Mouse (Mus musculus): ENCODE results near the gene Klk1b3. TPM values are rescaled to one million over a fixed set of nuclear protein-coding genes. Genes with fewer than 3 reads are reported as not detected.

Gene Klk1b3
- polyA plus RNA-seq, 1 experiment, result not detected

- Histone ChIP-seq H3K36me3 (ENCODE audit: control insufficient read depth, insufficient read depth) (no peaks in the 10 kb centered on the region), H3K79me2 (ENCODE audit: control insufficient read depth, insufficient read depth) (peaks cover 4% of the 10 kb centered on the region), H3K79me3 (ENCODE audit: low read depth) (no peaks in the 10 kb centered on the region), H3K27me3 (ENCODE audit: control insufficient read depth, insufficient read depth, insufficient read length) (peaks cover 21% of the 10 kb centered on the region), H3ac (ENCODE audit: control insufficient read depth, insufficient read length, low read depth) (no peak overlapping the region), H3K4me3 (ENCODE audit: insufficient read depth, poor library complexity, severe bottlenecking) (no peak overlapping the region)
- TF ChIP-seq CTCF (IDR thresholded peaks at IDR 0.05; ENCODE audit: control insufficient read depth, insufficient read depth, insufficient read length) (no peak), MAX (IDR thresholded peaks at IDR 0.05) (no peak), CEBPB (IDR thresholded peaks at IDR 0.05; ENCODE audit: low read depth) (no peak), FOSL1 (IDR thresholded peaks at IDR 0.05; ENCODE audit: insufficient read depth, low read length, poor library complexity, severe bottlenecking) (no peak), MYOD1 (IDR thresholded peaks at IDR 0.05; ENCODE audit: control insufficient read depth, insufficient read length, low read depth) (no peak), USF1 (IDR thresholded peaks at IDR 0.05; ENCODE audit: low read depth) (no peak), MYOG (IDR thresholded peaks at IDR 0.05; ENCODE audit: control insufficient read depth, extremely low read depth, insufficient read length) (no peak)
These were observed 42.7 kb downstream of the Klk1b3 start for GRCm38 (mm10) chr7:44240712-44241111.

- no peak overlapping the region for H3K4me3 ChIP-seq (ENCODE audit: insufficient read depth, poor library complexity, severe bottlenecking)
- peaks cover 18% of the 10 kb centered on the region for H3K27me3 ChIP-seq (ENCODE audit: control insufficient read depth, insufficient read depth, insufficient read length)
- H3K79me3 ChIP-seq (ENCODE audit: low read depth), result no peaks in the 10 kb centered on the region
- H3K79me2 ChIP-seq (ENCODE audit: control insufficient read depth, insufficient read depth), result peaks cover 8% of the 10 kb centered on the region
- no peak for TF ChIP-seq MYOD1 (IDR thresholded peaks at IDR 0.05; ENCODE audit: control insufficient read depth, insufficient read length, low read depth)
- no peak for TF ChIP-seq MYOG (IDR thresholded peaks at IDR 0.05; ENCODE audit: control insufficient read depth, extremely low read depth, insufficient read length)
- no peaks in the 10 kb centered on the region for H3K36me3 ChIP-seq (ENCODE audit: control insufficient read depth, insufficient read depth)
- H3ac ChIP-seq (ENCODE audit: control insufficient read depth, insufficient read length, low read depth), result no peak overlapping the region
These were observed 43.2 kb downstream of the Klk1b3 start for GRCm38 (mm10) chr7:44241163-44241562.

- TF ChIP-seq FOSL1 (IDR thresholded peaks at IDR 0.05; ENCODE audit: insufficient read depth, low read length, poor library complexity, severe bottlenecking) (no peak), MAX (IDR thresholded peaks at IDR 0.05) (no peak), CEBPB (IDR thresholded peaks at IDR 0.05; ENCODE audit: low read depth) (no peak), MYOG (IDR thresholded peaks at IDR 0.05; ENCODE audit: control insufficient read depth, extremely low read depth, insufficient read length) (no peak), USF1 (IDR thresholded peaks at IDR 0.05; ENCODE audit: low read depth) (no peak), MYOD1 (IDR thresholded peaks at IDR 0.05; ENCODE audit: control insufficient read depth, insufficient read length, low read depth) (no peak), CTCF (IDR thresholded peaks at IDR 0.05; ENCODE audit: control insufficient read depth, insufficient read depth, insufficient read length) (no peak)
- peaks cover 34% of the 10 kb centered on the region for H3K79me2 ChIP-seq (ENCODE audit: control insufficient read depth, insufficient read depth)
- H3K79me3 ChIP-seq (ENCODE audit: low read depth), result peaks cover 22% of the 10 kb centered on the region
- no peak overlapping the region for H3K4me3 ChIP-seq (ENCODE audit: insufficient read depth, poor library complexity, severe bottlenecking)
- H3K27me3 ChIP-seq (ENCODE audit: control insufficient read depth, insufficient read depth, insufficient read length), result peaks cover 6% of the 10 kb centered on the region
- H3K36me3 ChIP-seq (ENCODE audit: control insufficient read depth, insufficient read depth), result peaks cover 10% of the 10 kb centered on the region
- H3ac ChIP-seq (ENCODE audit: control insufficient read depth, insufficient read length, low read depth), result no peak overlapping the region
These were observed 46.1 kb downstream of the Klk1b3 start for GRCm38 (mm10) chr7:44244080-44244479.

- no peaks in the 10 kb centered on the region for H3K27me3 ChIP-seq (ENCODE audit: control insufficient read depth, insufficient read depth, insufficient read length)
- H3K36me3 ChIP-seq (ENCODE audit: control insufficient read depth, insufficient read depth), result peaks cover 27% of the 10 kb centered on the region
- H3K79me3 ChIP-seq (ENCODE audit: low read depth), result peaks cover 25% of the 10 kb centered on the region
- peak within 1 kb of the TSS; percentile 94 for H3ac ChIP-seq (ENCODE audit: control insufficient read depth, insufficient read length, low read depth)
- H3K79me2 ChIP-seq (ENCODE audit: control insufficient read depth, insufficient read depth), result peaks cover 52% of the 10 kb centered on the region
- peak within 1 kb of the TSS; percentile 89 for H3K4me3 ChIP-seq (ENCODE audit: insufficient read depth, poor library complexity, severe bottlenecking)
- TF ChIP-seq MAX (IDR thresholded peaks at IDR 0.05) (peak; percentile 96), FOSL1 (IDR thresholded peaks at IDR 0.05; ENCODE audit: insufficient read depth, low read length, poor library complexity, severe bottlenecking) (no peak)
These were observed 48.3 kb downstream of the Klk1b3 start, which contains the start of the genes 1700028J19Rik and 2410002F23Rik for GRCm38 (mm10) chr7:44246055-44246983. 1700028J19Rik (minus strand) TSS chr7:44246695. 2410002F23Rik (plus strand) TSS chr7:44246722.

- H3K27me3 ChIP-seq (ENCODE audit: control insufficient read depth, insufficient read depth, insufficient read length), result no peaks in the 10 kb centered on the region
- H3K36me3 ChIP-seq (ENCODE audit: control insufficient read depth, insufficient read depth), result peaks cover 27% of the 10 kb centered on the region
- TF ChIP-seq USF1 (IDR thresholded peaks at IDR 0.05; ENCODE audit: low read depth) (no peak), MAX (IDR thresholded peaks at IDR 0.05) (no peak), FOSL1 (IDR thresholded peaks at IDR 0.05; ENCODE audit: insufficient read depth, low read length, poor library complexity, severe bottlenecking) (no peak), CTCF (IDR thresholded peaks at IDR 0.05; ENCODE audit: control insufficient read depth, insufficient read depth, insufficient read length) (no peak), MYOD1 (IDR thresholded peaks at IDR 0.05; ENCODE audit: control insufficient read depth, insufficient read length, low read depth) (no peak), MYOG (IDR thresholded peaks at IDR 0.05; ENCODE audit: control insufficient read depth, extremely low read depth, insufficient read length) (no peak), CEBPB (IDR thresholded peaks at IDR 0.05; ENCODE audit: low read depth) (no peak)
- H3K4me3 ChIP-seq (ENCODE audit: insufficient read depth, poor library complexity, severe bottlenecking), result peak overlapping the region; percentile 89
- peaks cover 25% of the 10 kb centered on the region for H3K79me3 ChIP-seq (ENCODE audit: low read depth)
- H3K79me2 ChIP-seq (ENCODE audit: control insufficient read depth, insufficient read depth), result peaks cover 52% of the 10 kb centered on the region
- peak overlapping the region; percentile 94 for H3ac ChIP-seq (ENCODE audit: control insufficient read depth, insufficient read length, low read depth)
These were observed 49.0 kb downstream of the Klk1b3 start for GRCm38 (mm10) chr7:44246984-44247470.

Data from C2C12 (cell line).